Mouse (Mus musculus) G1E (cell line): Measurements from ENCODE around the gene Lrrc58.

Experiments used
- CTCF ChIP-seq: IDR thresholded peaks from 2 replicates; pipeline ENCODE4 v1.5.1; 2012; ENCODE audit warnings: low read depth, low read length, inconsistent platforms, mixed read lengths
- TAL1 ChIP-seq: conservative IDR thresholded peaks from 2 replicates; pipeline ENCODE4 v1.6.1; 2012; ENCODE audit warnings: low read depth, low read length, inconsistent platforms, mixed read lengths

DNA sequence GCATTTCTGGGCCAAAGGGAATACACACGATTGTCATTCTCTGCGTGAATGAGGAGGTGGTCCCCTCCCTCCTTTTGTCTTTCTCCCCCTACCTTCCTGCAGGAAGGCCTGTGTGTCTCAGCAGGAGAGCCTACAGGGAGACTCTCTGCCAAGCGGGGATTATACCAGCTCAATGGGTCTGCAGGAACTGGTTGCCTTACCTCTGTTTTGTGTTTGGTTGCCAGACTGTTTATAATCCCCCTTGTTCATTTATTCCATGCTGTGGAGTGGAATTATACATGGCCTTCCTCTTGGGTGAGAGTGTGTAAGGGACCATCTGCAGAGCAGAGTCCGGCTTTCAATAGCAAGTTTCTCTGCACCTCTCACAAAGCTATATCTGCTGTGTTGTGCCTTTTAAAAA lies 58.9 kb downstream of the Lrrc58 start:
- TF ChIP-seq CTCF = no peak
- no peak for TF ChIP-seq TAL1
